Mouse (Mus musculus) 3T3-L1 (cell line): ENCODE measurements around the gene Ripor1.

Experiments used
- DNase-seq: peaks from one replicate; pipeline ENCODE4 v3.0.0-alpha.2; 2015; ENCODE audit warnings: low read depth, low spot score

Ripor1 gene

GRCm38 (mm10) chr8:105629337-105629736 is 24.3 kb downstream of the Ripor1 start:
- DNase-seq = no peak

GRCm38 (mm10) chr8:105634771-105635458 is 29.9 kb downstream of the Ripor1 start:
- DNase-seq = no peak

- no peak for DNase-seq
Measured at GRCm38 (mm10) chr8:105635481-105635880, 30.4 kb downstream of the Ripor1 start.

- DNase-seq = peak; percentile 82
Measured at GRCm38 (mm10) chr8:105636018-105636962, 31.2 kb downstream of the Ripor1 start, which contains the start of gene Ctcf. TSS of gene Ctcf (plus strand) at chr8:105636568.

GRCm38 (mm10) chr8:105636963-105637510 is 32.0 kb downstream of the Ripor1 start, which contains the start of gene Agrp:
TSS of gene Agrp (minus strand) at chr8:105637393.
- DNase-seq = peak; percentile 46

- peak; percentile 67 for DNase-seq
Measured at GRCm38 (mm10) chr8:105637601-105638041, 32.6 kb downstream of the Ripor1 start.

- no peak for DNase-seq
Measured at GRCm38 (mm10) chr8:105638510-105638909, 33.5 kb downstream of the Ripor1 start.

- peak; percentile 64 for DNase-seq
Measured at GRCm38 (mm10) chr8:105639835-105640234, 34.8 kb downstream of the Ripor1 start.

GRCm38 (mm10) chr8:105640511-105640910 is 35.5 kb downstream of the Ripor1 start:
- peak; percentile 87 for DNase-seq

- DNase-seq = no peak
Measured at GRCm38 (mm10) chr8:105645205-105645604, 40.1 kb downstream of the Ripor1 start.

GRCm38 (mm10) chr8:105648929-105649328 is 43.9 kb downstream of the Ripor1 start:
- no peak for DNase-seq

- DNase-seq = no peak
Measured at GRCm38 (mm10) chr8:105657641-105658040, 52.6 kb downstream of the Ripor1 start.

GRCm38 (mm10) chr8:105661167-105661566 is 56.1 kb downstream of the Ripor1 start:
- DNase-seq = peak; percentile 74
